Mouse (Mus musculus): ENCODE measurements around the gene AL732309.1. TPM values are rescaled to one million over a fixed set of nuclear protein-coding genes. Genes with fewer than 3 reads are reported as not detected.

The AL732309.1 gene
- polyA plus RNA-seq, 1 experiment from 2014 or later = 4.7 TPM

GRCm38 (mm10) chr2:25288734-25289345 is 42.2 kb upstream of the AL732309.1 start:
- 82% methylated on average over 7 of the region's 7 CpGs for WGBS
- no peak overlapping the region for H3K4me3 ChIP-seq (ENCODE audit: low read length)
- no peak overlapping the region for H3K4me2 ChIP-seq (replicated peaks; ENCODE audit: low read depth, low read length)
- no peak overlapping the region for H3K9ac ChIP-seq (ENCODE audit: low read depth, low read length)
- peaks cover 10% of the 10 kb centered on the region; the same call in 1 of the 2 replicates for H3K4me1 ChIP-seq (ENCODE audit: control insufficient read depth, insufficient read depth, low read length)
- H3K36me3 ChIP-seq (ENCODE audit: control insufficient read depth, insufficient read depth, low read length) = peaks cover 21% of the 10 kb centered on the region
- no peaks in the 10 kb centered on the region for H3K9me3 ChIP-seq (ENCODE audit: control insufficient read depth, low read length)
- H3K27ac ChIP-seq (ENCODE audit: low read depth, low read length) = no peak overlapping the region
- H3K27me3 ChIP-seq (ENCODE audit: control insufficient read depth, insufficient read depth, low read length) = peaks cover 56% of the 10 kb centered on the region
- ATAC-seq (ENCODE audit: low FRiP score, low TSS enrichment) = no peak

GRCm38 (mm10) chr2:25287927-25288649 is 41.4 kb upstream of the AL732309.1 start, which contains the start of gene Tmem210:
Tmem210 (plus strand) TSS chr2:25288145.
- H3K9me3 ChIP-seq (ENCODE audit: control insufficient read depth, low read length) = no peaks in the 10 kb centered on the region
- H3K27ac ChIP-seq (ENCODE audit: low read depth, low read length) = no peak within 1 kb of the TSS
- WGBS = 82% methylated on average over 6 of the region's 6 CpGs
- H3K36me3 ChIP-seq (ENCODE audit: control insufficient read depth, insufficient read depth, low read length) = peaks cover 26% of the 10 kb centered on the region
- H3K4me3 ChIP-seq (ENCODE audit: low read length) = no peak within 1 kb of the TSS
- ATAC-seq (ENCODE audit: low FRiP score, low TSS enrichment) = no peak
- H3K4me2 ChIP-seq (replicated peaks; ENCODE audit: low read depth, low read length) = no peak within 1 kb of the TSS
- no peak within 1 kb of the TSS for H3K9ac ChIP-seq (ENCODE audit: low read depth, low read length)
- peaks cover 51% of the 10 kb centered on the region for H3K27me3 ChIP-seq (ENCODE audit: control insufficient read depth, insufficient read depth, low read length)
- peaks cover 10% of the 10 kb centered on the region; the same call in 1 of the 2 replicates for H3K4me1 ChIP-seq (ENCODE audit: control insufficient read depth, insufficient read depth, low read length)

- peaks cover 43% of the 10 kb centered on the region for H3K27me3 ChIP-seq (ENCODE audit: control insufficient read depth, insufficient read depth, low read length)
- ATAC-seq (ENCODE audit: low FRiP score, low TSS enrichment) = no peak
- H3K27ac ChIP-seq (ENCODE audit: low read depth, low read length) = no peak overlapping the region
- no peak overlapping the region for H3K4me3 ChIP-seq (ENCODE audit: low read length)
- WGBS = 58% methylated on average over 7 of the region's 7 CpGs
- peaks cover 36% of the 10 kb centered on the region for H3K36me3 ChIP-seq (ENCODE audit: control insufficient read depth, insufficient read depth, low read length)
- 0 out of 2 replicates have a peak, but pooled peaks cover 2% of the 10 kb centered on the region for H3K4me1 ChIP-seq (ENCODE audit: control insufficient read depth, insufficient read depth, low read length)
- no peak overlapping the region for H3K4me2 ChIP-seq (replicated peaks; ENCODE audit: low read depth, low read length)
- H3K9me3 ChIP-seq (ENCODE audit: control insufficient read depth, low read length) = no peaks in the 10 kb centered on the region
- H3K9ac ChIP-seq (ENCODE audit: low read depth, low read length) = no peak overlapping the region
Measured at GRCm38 (mm10) chr2:25286837-25287636, 40.4 kb upstream of the AL732309.1 start.

- H3K4me3 ChIP-seq (ENCODE audit: low read length) = no peak overlapping the region
- no peaks in the 10 kb centered on the region for H3K9me3 ChIP-seq (ENCODE audit: control insufficient read depth, low read length)
- H3K27me3 ChIP-seq (ENCODE audit: control insufficient read depth, insufficient read depth, low read length) = peaks cover 35% of the 10 kb centered on the region
- 0 out of 2 replicates have a peak, but pooled peaks cover 2% of the 10 kb centered on the region for H3K4me1 ChIP-seq (ENCODE audit: control insufficient read depth, insufficient read depth, low read length)
- H3K27ac ChIP-seq (ENCODE audit: low read depth, low read length) = no peak overlapping the region
- WGBS = 79% methylated on average over 1 of the region's 1 CpGs
- H3K9ac ChIP-seq (ENCODE audit: low read depth, low read length) = no peak overlapping the region
- no peak overlapping the region for H3K4me2 ChIP-seq (replicated peaks; ENCODE audit: low read depth, low read length)
- peaks cover 40% of the 10 kb centered on the region for H3K36me3 ChIP-seq (ENCODE audit: control insufficient read depth, insufficient read depth, low read length)
- no peak for ATAC-seq (ENCODE audit: low FRiP score, low TSS enrichment)
Measured at GRCm38 (mm10) chr2:25286314-25286713, 39.7 kb upstream of the AL732309.1 start.

GRCm38 (mm10) chr2:25285551-25285950 is 38.9 kb upstream of the AL732309.1 start:
- H3K9ac ChIP-seq (ENCODE audit: low read depth, low read length) = no peak overlapping the region
- peaks cover 28% of the 10 kb centered on the region for H3K27me3 ChIP-seq (ENCODE audit: control insufficient read depth, insufficient read depth, low read length)
- 94% methylated on average over 2 of the region's 2 CpGs for WGBS
- ATAC-seq (ENCODE audit: low FRiP score, low TSS enrichment) = no peak
- H3K9me3 ChIP-seq (ENCODE audit: control insufficient read depth, low read length) = no peaks in the 10 kb centered on the region
- H3K27ac ChIP-seq (ENCODE audit: low read depth, low read length) = no peak overlapping the region
- H3K4me3 ChIP-seq (ENCODE audit: low read length) = no peak overlapping the region
- H3K4me1 ChIP-seq (ENCODE audit: control insufficient read depth, insufficient read depth, low read length) = 0 out of 2 replicates have a peak, but pooled peaks cover 2% of the 10 kb centered on the region
- no peak overlapping the region for H3K4me2 ChIP-seq (replicated peaks; ENCODE audit: low read depth, low read length)
- H3K36me3 ChIP-seq (ENCODE audit: control insufficient read depth, insufficient read depth, low read length) = peaks cover 47% of the 10 kb centered on the region

GRCm38 (mm10) chr2:25278928-25279882 is 32.5 kb upstream of the AL732309.1 start:
- 68% methylated on average over 13 of the region's 13 CpGs for WGBS
- ATAC-seq (ENCODE audit: low FRiP score, low TSS enrichment) = no peak
- no peaks in the 10 kb centered on the region for H3K27me3 ChIP-seq (ENCODE audit: control insufficient read depth, insufficient read depth, low read length)

GRCm38 (mm10) chr2:25273010-25273409 is 26.3 kb upstream of the AL732309.1 start:
- H3K27ac ChIP-seq (ENCODE audit: low read depth, low read length) = no peak overlapping the region
- peaks cover 18% of the 10 kb centered on the region for H3K4me1 ChIP-seq (ENCODE audit: control insufficient read depth, insufficient read depth, low read length)
- no peak for ATAC-seq (ENCODE audit: low FRiP score, low TSS enrichment)
- no peaks in the 10 kb centered on the region for H3K27me3 ChIP-seq (ENCODE audit: control insufficient read depth, insufficient read depth, low read length)
- peak overlapping the region; percentile 85 for H3K4me2 ChIP-seq (replicated peaks; ENCODE audit: low read depth, low read length)
- no peaks in the 10 kb centered on the region for H3K9me3 ChIP-seq (ENCODE audit: control insufficient read depth, low read length)
- H3K36me3 ChIP-seq (ENCODE audit: control insufficient read depth, insufficient read depth, low read length) = peaks cover 68% of the 10 kb centered on the region
- peak overlapping the region; percentile 93 for H3K4me3 ChIP-seq (ENCODE audit: low read length)
- peak overlapping the region; percentile 88 for H3K9ac ChIP-seq (ENCODE audit: low read depth, low read length)
- WGBS = 33% methylated on average over 16 of the region's 16 CpGs

More at GRCm38 (mm10) chr2:25278928-25279882, 32.5 kb upstream of the AL732309.1 start:
- H3K9me3 ChIP-seq (ENCODE audit: control insufficient read depth, low read length) = no peaks in the 10 kb centered on the region
- peaks cover 88% of the 10 kb centered on the region for H3K36me3 ChIP-seq (ENCODE audit: control insufficient read depth, insufficient read depth, low read length)
- no peak overlapping the region for H3K4me2 ChIP-seq (replicated peaks; ENCODE audit: low read depth, low read length)
- H3K27ac ChIP-seq (ENCODE audit: low read depth, low read length) = no peak overlapping the region
- H3K4me3 ChIP-seq (ENCODE audit: low read length) = no peak overlapping the region
- no peaks in the 10 kb centered on the region for H3K4me1 ChIP-seq (ENCODE audit: control insufficient read depth, insufficient read depth, low read length)
- no peak overlapping the region for H3K9ac ChIP-seq (ENCODE audit: low read depth, low read length)

GRCm38 (mm10) chr2:25272515-25272914 is 25.9 kb upstream of the AL732309.1 start:
- Histone ChIP-seq H3K9ac (ENCODE audit: low read depth, low read length) (peak overlapping the region; percentile 88), H3K4me3 (ENCODE audit: low read length) (peak overlapping the region; percentile 93), H3K27me3 (ENCODE audit: control insufficient read depth, insufficient read depth, low read length) (no peaks in the 10 kb centered on the region), H3K4me1 (ENCODE audit: control insufficient read depth, insufficient read depth, low read length) (peaks cover 18% of the 10 kb centered on the region), H3K9me3 (ENCODE audit: control insufficient read depth, low read length) (no peaks in the 10 kb centered on the region), H3K36me3 (ENCODE audit: control insufficient read depth, insufficient read depth, low read length) (peaks cover 63% of the 10 kb centered on the region), H3K4me2 (replicated peaks; ENCODE audit: low read depth, low read length) (peak overlapping the region; percentile 85), H3K27ac (ENCODE audit: low read depth, low read length) (no peak overlapping the region)
- WGBS = under 1% methylated on average over 29 of the region's 29 CpGs
- ATAC-seq (ENCODE audit: low FRiP score, low TSS enrichment) = peak; percentile 71
